ENCODE assay signal across 16 mouse cellular contexts in genomic region chr15:31534421-31535258, GRCm38 (mm10). TPM values are rescaled to one million over a fixed set of nuclear protein-coding genes. Genes with fewer than 3 reads are reported as not detected.
DNase-seq lines count a peak whose midpoint lies in the region; ATAC-seq and TF ChIP-seq lines count a peak whose summit lies in the region.
"Had no signal": no experiment of that assay in that cellular context is flagged by ENCODE, and none has a peak within 500 bp of the region (broad histone marks: within the 10 kb centered on the region; RNA-seq: fewer than 3 reads in every experiment).

No protein-coding gene starts in this region.

- ATAC-seq in liver, embryonic 11.5 days (replicated peaks; ENCODE audit: low FRiP score), result no peak
- ATAC-seq in G1E (ENCODE audit: extremely low read depth, insufficient number of reproducible peaks, low FRiP score, poor library complexity, severe bottlenecking), result peak; percentile 6; the same call in 1 of the 2 replicates
- ATAC-seq in hindbrain, embryonic 11.5 days (ENCODE audit: low FRiP score), result no peak
- no peak for ATAC-seq in liver, embryonic 16.5 days (ENCODE audit: low read depth)
- ATAC-seq in stomach, postnatal 0 days (ENCODE audit: low FRiP score, low TSS enrichment), result no peak

- no peaks in the 10 kb centered on the region for H3K9me3 ChIP-seq in liver, embryonic 11.5 days (ENCODE audit: control insufficient read depth, low read length)
- peaks cover 9% of the 10 kb centered on the region for H3K9me3 ChIP-seq in G1E (replicated peaks)
- H3K9me3 ChIP-seq in hindbrain, embryonic 11.5 days (ENCODE audit: control insufficient read depth, low read length), result no peaks in the 10 kb centered on the region
- H3K9me3 ChIP-seq in liver, embryonic 16.5 days (replicated peaks; ENCODE audit: control insufficient read depth, low read length), result no peaks in the 10 kb centered on the region
- no peaks in the 10 kb centered on the region for H3K9me3 ChIP-seq in stomach, postnatal 0 days (ENCODE audit: control insufficient read depth, low read length)
- H3K9me3 ChIP-seq: lung, embryonic 15.5 days had no signal

- H3K9ac ChIP-seq in liver, embryonic 11.5 days (ENCODE audit: low read depth, low read length), result no peak overlapping the region
- H3K9ac ChIP-seq in hindbrain, embryonic 11.5 days (ENCODE audit: low read depth, low read length), result no peak overlapping the region
- H3K9ac ChIP-seq in liver, embryonic 16.5 days (ENCODE audit: low read depth, low read length), result no peak overlapping the region
- H3K9ac ChIP-seq in stomach, postnatal 0 days (ENCODE audit: low read length), result no peak overlapping the region
- H3K9ac ChIP-seq: lung, embryonic 15.5 days had no signal

- 68% methylated on average over 7 of the region's 7 CpGs for WGBS in liver, embryonic 11.5 days
- 80% methylated on average over 7 of the region's 7 CpGs for WGBS in hindbrain, embryonic 11.5 days
- 43% methylated on average over 7 of the region's 7 CpGs for WGBS in liver, embryonic 16.5 days (ENCODE audit: insufficient replicate concordance)
- WGBS in stomach, postnatal 0 days, result 78% methylated on average over 7 of the region's 7 CpGs

- DNase-seq in liver, embryonic 11.5 days (ENCODE audit: low spot score), result no peak
- DNase-seq in liver (no peak), G1E (ENCODE audit: low spot score) (no peak)
- DNase-seq in hindbrain, embryonic 11.5 days (ENCODE audit: low spot score), result no peak
- no peak for DNase-seq in urinary bladder, postnatal 4 days (ENCODE audit: low spot score in 2 of 2)
- no peak for DNase-seq in adrenal gland, adult 8-10 months
- no peak for DNase-seq in stomach, postnatal 0 days (ENCODE audit: low spot score)
- DNase-seq: cerebellum, adult 9-10 months; heart, adult 11 months; layer of hippocampus, adult 9-11 months; left cerebral cortex, postnatal 4 days; thymus, postnatal 25 days had no signal

- TF ChIP-seq EP300 in stomach, postnatal 0 days (optimal IDR thresholded peaks at IDR 0.05), result no peak

- TF ChIP-seq CTCF in G1E (IDR thresholded peaks at IDR 0.05; ENCODE audit: low read depth, low read length), result no peak
- no peak for TF ChIP-seq CTCF in stomach, postnatal 0 days (IDR thresholded peaks at IDR 0.05; ENCODE audit: low read depth)

- H3K4me1 ChIP-seq in liver, embryonic 11.5 days (replicated peaks; ENCODE audit: control insufficient read depth, insufficient read depth, low read length), result peaks cover 47% of the 10 kb centered on the region
- H3K4me1 ChIP-seq in G1E (ENCODE audit: insufficient read depth, low read depth, low read length), result peaks cover 49% of the 10 kb centered on the region
- H3K4me1 ChIP-seq in hindbrain, embryonic 11.5 days (replicated peaks; ENCODE audit: control insufficient read depth, insufficient read depth, low read length), result 0 out of 2 replicates have a peak, but pooled peaks cover 5% of the 10 kb centered on the region
- H3K4me1 ChIP-seq in liver, embryonic 16.5 days (ENCODE audit: control insufficient read depth, low read depth, low read length), result peaks cover 56% of the 10 kb centered on the region
- 0 out of 2 replicates have a peak, but pooled peaks cover 3% of the 10 kb centered on the region for H3K4me1 ChIP-seq in stomach, postnatal 0 days (replicated peaks; ENCODE audit: control insufficient read depth, insufficient read depth)

- no peaks in the 10 kb centered on the region for H3K27me3 ChIP-seq in liver, embryonic 11.5 days (replicated peaks; ENCODE audit: control insufficient read depth, insufficient read depth, low read length)
- no peaks in the 10 kb centered on the region for H3K27me3 ChIP-seq in G1E (ENCODE audit: insufficient read depth, low read length)
- no peaks in the 10 kb centered on the region for H3K27me3 ChIP-seq in hindbrain, embryonic 11.5 days (ENCODE audit: control insufficient read depth, insufficient read depth, low read length)
- H3K27me3 ChIP-seq in liver, embryonic 16.5 days (ENCODE audit: control insufficient read depth, insufficient read depth, low read depth, low read length), result no peaks in the 10 kb centered on the region
- H3K27me3 ChIP-seq in stomach, postnatal 0 days (ENCODE audit: control insufficient read depth, insufficient read depth, low read length), result no peaks in the 10 kb centered on the region
- H3K27me3 ChIP-seq: lung, embryonic 15.5 days had no signal

- H3K4me3 ChIP-seq in liver, embryonic 11.5 days (ENCODE audit: low read depth, low read length), result no peak overlapping the region
- H3K4me3 ChIP-seq in G1E (ENCODE audit: low read depth, low read length), result no peak overlapping the region
- H3K4me3 ChIP-seq in hindbrain, embryonic 11.5 days (ENCODE audit: low read depth, low read length), result no peak overlapping the region
- no peak overlapping the region for H3K4me3 ChIP-seq in liver, embryonic 16.5 days (ENCODE audit: low read depth, low read length)
- H3K4me3 ChIP-seq in stomach, postnatal 0 days (ENCODE audit: low read depth, low read length), result no peak overlapping the region
- H3K4me3 ChIP-seq: erythroblast, embryonic 14.5 days; lung, embryonic 15.5 days had no signal

- no peak overlapping the region; the same call in 1 of the 2 replicates for H3K4me2 ChIP-seq in liver, embryonic 11.5 days
- H3K4me2 ChIP-seq in hindbrain, embryonic 11.5 days (replicated peaks; ENCODE audit: low read depth, low read length), result no peak overlapping the region
- no peak overlapping the region for H3K4me2 ChIP-seq in liver, embryonic 16.5 days (ENCODE audit: low read depth, low read length)
- H3K4me2 ChIP-seq in stomach, postnatal 0 days (replicated peaks; ENCODE audit: low read depth), result no peak overlapping the region
- H3K4me2 ChIP-seq: lung, embryonic 15.5 days had no signal

- no peaks in the 10 kb centered on the region for H3K36me3 ChIP-seq in liver, embryonic 11.5 days (ENCODE audit: control insufficient read depth, insufficient read depth, low read length)
- H3K36me3 ChIP-seq in G1E (replicated peaks), result peaks cover 7% of the 10 kb centered on the region
- H3K36me3 ChIP-seq in hindbrain, embryonic 11.5 days (ENCODE audit: control insufficient read depth, insufficient read depth, low read length), result no peaks in the 10 kb centered on the region
- H3K36me3 ChIP-seq in liver, embryonic 16.5 days (ENCODE audit: control insufficient read depth, insufficient read depth), result no peaks in the 10 kb centered on the region
- no peaks in the 10 kb centered on the region for H3K36me3 ChIP-seq in stomach, postnatal 0 days (ENCODE audit: control insufficient read depth, insufficient read depth, low read length)
- H3K36me3 ChIP-seq: lung, embryonic 15.5 days had no signal

- peak overlapping the region; percentile 72 for H3K27ac ChIP-seq in liver, embryonic 11.5 days (ENCODE audit: low read depth, low read length)
- 0 out of 2 replicates have a peak overlapping the region, but pooled peaks have one; percentile 45 for H3K27ac ChIP-seq in hindbrain, embryonic 11.5 days (ENCODE audit: low read depth, low read length)
- peak overlapping the region; percentile 6 for H3K27ac ChIP-seq in liver, embryonic 16.5 days (ENCODE audit: low read length)
- H3K27ac ChIP-seq in stomach, postnatal 0 days (replicated peaks), result no peak overlapping the region
- H3K27ac ChIP-seq: lung, embryonic 15.5 days had no signal

RNA-seq across cellular contexts. Expression of gene March6, which starts 3.8 kb away (rescaled TPM):
- polyA plus RNA-seq in liver, embryonic 11.5 days (2014; fragmentation: Nextera tagmentation; extraction: Ambion mirVana), result 35.5 and 36.1 TPM in 2 replicates
- total RNA-seq in G1E (2014; fragmentation: Nextera tagmentation), result 58.9 and 64.9 TPM in 2 replicates
- total RNA-seq in G1E (2017), result 39.7 and 44.3 TPM in 2 replicates
- polyA plus RNA-seq in G1E (2012), result 61.1 and 76.3 TPM in 2 replicates
- 46.3 and 49.2 TPM in 2 replicates for polyA plus RNA-seq in hindbrain, embryonic 11.5 days (2014; fragmentation: Nextera tagmentation; extraction: Ambion mirVana)
- polyA plus RNA-seq in liver, embryonic 16.5 days (2015; fragmentation: Nextera tagmentation; extraction: Ambion mirVana), result 15.8 TPM in 2 replicates
- total RNA-seq in adrenal gland, adult 8-10 months (2022), result 100 to 1,000 TPM; 143 to 180 (median 160) TPM
- 12.6 and 12.9 TPM in 2 replicates for polyA plus RNA-seq in stomach, postnatal 0 days (2015; fragmentation: Nextera tagmentation; extraction: Ambion mirVana)

RNA-seq across cellular contexts. Expression of gene Cmbl, which starts 30.5 kb away (rescaled TPM):
- polyA plus RNA-seq in liver, embryonic 11.5 days (2014; fragmentation: Nextera tagmentation; extraction: Ambion mirVana), result 2.9 TPM in 2 replicates
- total RNA-seq in G1E (2014; fragmentation: Nextera tagmentation), result not detected in 2 replicates
- total RNA-seq in G1E (2017), result not detected in 2 replicates
- polyA plus RNA-seq in G1E (2012), result not detected in 2 replicates
- polyA plus RNA-seq in hindbrain, embryonic 11.5 days (2014; fragmentation: Nextera tagmentation; extraction: Ambion mirVana), result 0.64 and 1.3 TPM in 2 replicates
- polyA plus RNA-seq in liver, embryonic 16.5 days (2015; fragmentation: Nextera tagmentation; extraction: Ambion mirVana), result 12.7 and 16.4 TPM in 2 replicates
- total RNA-seq in adrenal gland, adult 8-10 months (2022), result 100 to 1,000 TPM; 160 to 274 (median 195) TPM
- polyA plus RNA-seq in stomach, postnatal 0 days (2015; fragmentation: Nextera tagmentation; extraction: Ambion mirVana), result 37.8 and 38.2 TPM in 2 replicates
- total RNA-seq: neutrophil, adult 5-6 weeks had no signal
- polyA plus RNA-seq: erythroblast, embryonic 14.5 days had no signal
